Mouse (Mus musculus): Measurements from ENCODE around the gene Calhm1. TPM values are rescaled to one million over a fixed set of nuclear protein-coding genes. Genes with fewer than 3 reads are reported as not detected.

Calhm1 gene
- polyA plus RNA-seq, 1 experiment, result not detected

GRCm38 (mm10) chr19:47104641-47105271, 39.3 kb downstream of the Calhm1 start:
- Histone ChIP-seq H3K27ac (ENCODE audit: insufficient read depth, low read length) (no peak overlapping the region), H3K4me3 (ENCODE audit: insufficient read depth, low read length) (no peak overlapping the region), H3K4me1 (ENCODE audit: control insufficient read depth, insufficient read depth, low read length) (no peaks in the 10 kb centered on the region)
- TF ChIP-seq CTCF (IDR thresholded peaks at IDR 0.05; ENCODE audit: extremely low read depth, insufficient read depth, low read length), result no peak
- no peak for TF ChIP-seq POLR2A (IDR thresholded peaks at IDR 0.05; ENCODE audit: extremely low read depth, insufficient read depth, low read length)

GRCm38 (mm10) chr19:47101080-47101479, 43.0 kb downstream of the Calhm1 start:
- no peaks in the 10 kb centered on the region for H3K4me1 ChIP-seq (ENCODE audit: control insufficient read depth, insufficient read depth, low read length)
- TF ChIP-seq CTCF (IDR thresholded peaks at IDR 0.05; ENCODE audit: extremely low read depth, insufficient read depth, low read length) (no peak), POLR2A (IDR thresholded peaks at IDR 0.05; ENCODE audit: extremely low read depth, insufficient read depth, low read length) (no peak)
- no peak overlapping the region for H3K27ac ChIP-seq (ENCODE audit: insufficient read depth, low read length)
- no peak overlapping the region for H3K4me3 ChIP-seq (ENCODE audit: insufficient read depth, low read length)

Other genes starting within 250 kb of the Calhm1 start
- 124 and 127 TPM in 2 replicates for gene Ina, start 129.6 kb downstream of the Calhm1 start, polyA plus RNA-seq (2012; rRNA removed)
- 46.7 and 50.3 TPM in 2 replicates for gene Nt5c2, start 129.1 kb downstream of the Calhm1 start, polyA plus RNA-seq (2012; rRNA removed)
- gene Pcgf6, start 93.3 kb downstream of the Calhm1 start, polyA plus RNA-seq (2012; rRNA removed), result 35.5 and 38.3 TPM in 2 replicates
- gene Taf5, start 76.5 kb downstream of the Calhm1 start, polyA plus RNA-seq (2012; rRNA removed), result 3.8 and 4.1 TPM in 2 replicates
- gene Usmg5, start 53.6 kb downstream of the Calhm1 start, polyA plus RNA-seq (2012; rRNA removed), result 897 and 1,011 TPM in 2 replicates
- 11.3 and 12.2 TPM in 2 replicates for gene Pdcd11, start 53.5 kb downstream of the Calhm1 start, polyA plus RNA-seq (2012; rRNA removed)
- gene Calhm2, start 6.0 kb downstream of the Calhm1 start, polyA plus RNA-seq (2012; rRNA removed), result 4.6 and 5.3 TPM in 2 replicates
- 0.10 TPM in 1 of 2 replicates, not detected in the other for gene Calhm3, start 13.5 kb upstream of the Calhm1 start, polyA plus RNA-seq (2012; rRNA removed)
- 118 and 124 TPM in 2 replicates for gene Neurl1a, start 34.6 kb upstream of the Calhm1 start, polyA plus RNA-seq (2012; rRNA removed)

Data from cortical plate, adult 2 months (tissue).